Mouse (Mus musculus) bone marrow, adult 2 months (tissue): ENCODE measurements around the gene Fndc10.
A peak's percentile ranks its signal among the peaks of the same experiment; 100 is the strongest.

ENCODE experiments used
- CTCF ChIP-seq: fragments of 200-500 bp; IDR thresholded peaks from 2 replicates; pipeline ENCODE4 v1.5.1; 2011; ENCODE audit warnings: low read length, control low read depth; ENCODE audit not compliant: control insufficient read depth, insufficient read depth
- POLR2A ChIP-seq: fragments of 200-500 bp; IDR thresholded peaks from 2 replicates; pipeline ENCODE4 v1.6.1; 2011; ENCODE audit warnings: low read depth, mild to moderate bottlenecking, control low read depth, low read length, borderline replicate concordance; ENCODE audit not compliant: control insufficient read depth

DNA sequence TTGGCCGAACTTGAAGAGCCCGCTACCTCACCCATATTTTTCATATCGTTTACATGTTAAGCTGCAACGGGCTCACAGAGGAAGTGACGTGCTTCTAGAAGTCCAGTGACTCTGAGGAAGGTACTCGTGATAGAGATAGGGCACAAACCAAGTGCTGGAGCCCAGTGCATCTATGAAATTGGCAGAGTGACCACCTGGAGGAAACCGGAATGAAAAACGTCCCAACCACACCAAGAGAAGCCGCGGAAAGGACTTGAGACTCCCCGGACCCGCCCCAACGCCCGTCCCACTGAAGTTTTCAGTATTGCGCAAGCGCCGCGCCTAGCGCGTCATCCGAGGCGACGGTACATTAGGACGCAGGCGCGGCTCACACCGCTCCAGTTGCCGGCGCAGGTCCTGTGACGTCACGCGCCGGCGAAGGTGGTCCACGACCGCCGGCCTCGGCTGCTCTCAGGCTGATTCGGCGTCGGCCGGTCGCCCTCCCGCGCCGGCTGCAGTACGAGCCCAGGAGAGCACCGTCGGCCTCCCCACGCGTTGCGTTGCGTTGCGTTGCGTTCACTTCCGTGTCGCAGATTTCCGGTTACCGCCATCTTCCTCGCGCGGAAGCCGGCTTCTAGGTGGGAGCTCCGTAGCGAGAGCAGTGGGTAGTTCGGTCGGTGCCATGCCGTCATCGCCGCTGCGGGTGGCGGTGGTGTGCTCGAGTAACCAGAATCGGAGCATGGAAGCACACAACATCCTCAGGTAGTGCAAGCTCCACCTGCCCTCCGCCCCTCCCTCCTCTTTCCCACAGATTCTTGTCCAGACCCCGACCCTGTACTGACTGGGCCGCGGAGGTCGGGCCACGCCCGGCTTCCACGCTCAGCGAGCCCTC lies 10.8 kb downstream of the Fndc10 start, which contains the start of gene Ssu72:
- TF ChIP-seq POLR2A (peak; percentile 69), CTCF (no peak; the same call in 1 of the 2 replicates)
